Mouse (Mus musculus): ENCODE data around the gene Mpv17. TPM values are rescaled to one million over a fixed set of nuclear protein-coding genes. Genes with fewer than 3 reads are reported as not detected.

Gene Mpv17
- total RNA-seq, 2 experiments from 2014 or later = 42.3 to 46.1 TPM

DNA sequence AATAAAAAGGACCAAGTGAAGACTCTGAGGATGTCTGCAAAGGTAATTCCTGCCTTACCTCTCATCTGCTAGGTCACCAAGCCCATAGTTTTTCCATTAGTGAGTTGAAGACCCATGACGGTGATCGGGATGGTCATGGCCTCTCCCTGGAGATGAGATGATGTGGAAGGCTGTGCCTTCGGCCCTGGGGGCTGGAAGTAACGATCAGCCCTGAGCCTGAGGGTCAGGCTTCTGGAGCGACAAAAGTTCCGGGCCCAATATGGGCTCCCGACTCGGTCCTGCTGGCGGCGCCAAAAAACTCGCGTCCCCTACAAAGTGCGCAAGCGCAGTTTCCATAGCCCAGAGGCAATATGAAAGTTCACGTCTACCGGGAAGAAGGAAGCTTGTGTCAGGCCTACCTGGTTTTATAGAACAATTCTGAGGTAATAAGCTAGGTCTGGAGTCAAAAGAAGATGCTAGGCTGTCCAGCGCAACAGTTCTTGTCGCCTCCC is 46.0 kb downstream of the Mpv17 start, which contains the start of gene Slc30a3:
Gene Slc30a3, minus strand, starts transcription at position 238 of the 491 bp plus-strand sequence.
- DNase-seq = no peak

DNA sequence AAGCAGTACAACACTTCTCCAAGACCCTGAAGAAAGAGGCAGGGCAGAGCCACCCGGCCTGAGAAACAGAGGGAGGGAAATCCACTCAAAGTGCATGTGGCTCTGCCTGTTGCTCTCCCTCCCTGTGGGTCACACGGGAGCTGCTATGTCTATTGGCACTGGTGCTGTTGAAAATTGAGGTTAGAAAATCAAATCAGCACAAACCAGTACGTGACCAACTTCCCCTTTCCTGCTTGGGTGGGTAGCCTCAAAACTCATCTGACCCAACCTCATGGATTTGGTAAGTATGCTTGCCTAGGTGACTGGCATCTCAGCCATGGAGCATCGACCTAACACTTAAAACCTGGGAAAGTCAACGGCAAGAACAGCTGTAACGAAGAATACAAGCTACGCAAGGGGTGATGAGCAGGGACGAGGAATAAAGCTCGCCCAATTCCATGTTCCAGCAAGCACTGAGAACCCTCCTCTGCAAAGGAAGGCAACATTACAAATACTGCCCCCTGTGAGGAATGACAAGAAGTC is 48.2 kb downstream of the Mpv17 start, which contains the start of gene Dnajc5g:
Gene Dnajc5g, plus strand, starts transcription at position 472 of the 522 bp plus-strand sequence.
- DNase-seq = no peak

DNA sequence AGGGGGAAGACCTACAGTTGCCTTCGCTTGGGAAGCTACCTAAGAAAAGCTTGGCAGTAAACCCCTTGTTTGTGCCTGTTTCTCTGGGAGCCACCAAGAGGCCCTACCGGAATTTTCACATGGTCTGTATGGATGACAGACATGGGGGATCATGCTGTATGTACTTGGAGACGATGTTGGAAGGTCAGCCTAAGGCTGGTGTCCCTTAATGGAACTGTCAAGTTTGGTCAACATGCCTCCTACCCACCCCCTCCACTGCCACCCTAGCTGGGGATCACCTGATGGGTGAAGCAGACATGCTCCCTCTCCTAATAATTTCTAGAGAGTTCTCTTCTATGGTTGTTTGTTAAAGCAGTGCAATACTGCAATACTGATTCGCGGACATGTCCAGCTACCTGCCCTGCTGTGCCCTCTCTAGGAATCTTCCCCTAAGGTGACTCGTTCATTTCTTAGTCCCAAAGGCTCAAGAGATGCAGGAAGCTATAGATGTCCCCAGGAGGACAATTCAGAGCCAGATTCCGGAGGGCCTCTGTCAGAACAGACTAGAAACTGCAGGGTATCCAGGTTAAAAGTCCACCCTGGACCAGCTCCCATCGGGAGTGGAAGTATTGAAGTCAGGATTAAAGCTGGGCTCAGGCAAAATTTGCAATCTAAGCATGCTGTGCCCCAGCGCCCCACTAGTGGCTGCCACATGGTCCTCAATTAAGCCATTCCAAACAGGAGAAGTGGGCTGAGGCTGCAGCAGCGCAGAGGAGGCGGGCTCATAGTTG is 58.2 kb downstream of the Mpv17 start:
- no peak for DNase-seq

DNA sequence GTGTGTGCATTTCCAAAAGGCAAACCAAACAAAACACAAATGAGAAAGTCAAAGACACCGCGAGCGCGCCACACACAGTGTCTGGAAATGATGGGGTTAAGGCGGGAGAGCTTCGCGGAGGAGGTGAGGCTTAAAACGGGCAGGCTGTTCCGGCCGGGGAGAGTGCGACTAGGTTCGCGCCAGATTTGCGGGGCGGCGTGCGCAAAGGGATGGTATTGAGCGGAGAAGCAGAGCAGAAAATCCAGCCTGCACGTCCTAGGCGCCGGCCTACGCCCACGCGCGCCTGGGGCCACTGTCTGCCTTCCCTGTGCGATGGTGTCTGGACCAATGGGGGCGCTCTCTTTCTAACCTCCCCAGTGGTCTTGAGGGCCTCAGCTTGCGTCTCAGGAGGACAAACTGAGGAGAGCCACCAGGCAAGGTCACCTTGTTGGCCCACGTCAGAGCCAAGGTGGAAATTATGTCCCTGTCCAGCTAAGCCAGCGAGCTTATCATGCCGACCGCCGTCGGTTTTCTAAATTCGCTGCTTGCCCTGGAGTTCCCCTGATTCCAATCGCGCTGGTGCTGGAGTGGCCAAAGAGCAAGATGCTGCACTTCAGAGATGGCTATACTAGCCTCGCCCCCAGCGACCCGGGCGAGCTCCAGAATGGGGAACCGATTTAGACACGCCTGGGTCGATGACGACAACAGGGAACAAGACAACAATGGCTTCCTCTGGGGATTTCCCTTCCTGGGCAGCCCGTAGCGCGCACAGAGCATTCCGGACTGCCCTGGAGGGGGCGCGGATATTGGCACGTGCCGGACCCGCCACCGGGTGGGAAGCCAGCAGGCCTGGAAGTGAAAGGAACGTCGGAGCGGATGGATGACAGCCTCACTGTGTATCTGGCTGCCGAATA is 59.0 kb downstream of the Mpv17 start:
- peak; percentile 60 for DNase-seq

DNA sequence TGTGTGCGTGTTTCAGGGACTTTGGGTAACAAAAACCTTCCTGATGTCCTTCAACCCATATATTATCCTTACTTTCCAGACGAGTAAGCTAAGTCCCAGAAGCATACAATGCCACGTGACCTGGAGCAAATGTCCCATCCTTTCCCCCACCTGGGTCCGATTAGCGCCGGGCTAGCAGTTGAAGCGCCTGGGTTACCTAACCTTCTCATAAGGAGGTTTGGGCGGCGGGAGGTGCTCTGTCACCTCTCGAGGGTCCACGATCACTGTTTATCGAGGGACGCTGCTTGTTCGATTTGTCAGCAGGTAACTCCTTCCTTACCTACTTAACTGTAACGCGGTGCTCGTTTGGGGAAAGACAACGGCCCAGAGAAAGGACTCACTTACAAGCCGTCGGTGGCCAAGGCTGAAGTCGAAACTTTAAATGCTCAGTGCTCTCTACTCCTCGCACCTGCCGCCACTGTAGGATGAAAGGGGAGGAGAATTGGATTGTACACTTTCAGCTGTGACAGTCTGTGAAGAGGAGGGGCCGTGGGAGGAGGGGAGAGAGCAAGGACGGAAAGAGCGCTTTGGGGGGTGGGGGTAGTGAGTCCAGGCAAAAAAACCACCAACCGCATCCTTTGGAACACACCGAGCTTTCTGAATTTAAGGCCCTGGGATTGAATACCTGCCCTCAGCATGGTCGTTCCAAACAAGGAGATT is 59.8 kb downstream of the Mpv17 start:
- DNase-seq = no peak

DNA sequence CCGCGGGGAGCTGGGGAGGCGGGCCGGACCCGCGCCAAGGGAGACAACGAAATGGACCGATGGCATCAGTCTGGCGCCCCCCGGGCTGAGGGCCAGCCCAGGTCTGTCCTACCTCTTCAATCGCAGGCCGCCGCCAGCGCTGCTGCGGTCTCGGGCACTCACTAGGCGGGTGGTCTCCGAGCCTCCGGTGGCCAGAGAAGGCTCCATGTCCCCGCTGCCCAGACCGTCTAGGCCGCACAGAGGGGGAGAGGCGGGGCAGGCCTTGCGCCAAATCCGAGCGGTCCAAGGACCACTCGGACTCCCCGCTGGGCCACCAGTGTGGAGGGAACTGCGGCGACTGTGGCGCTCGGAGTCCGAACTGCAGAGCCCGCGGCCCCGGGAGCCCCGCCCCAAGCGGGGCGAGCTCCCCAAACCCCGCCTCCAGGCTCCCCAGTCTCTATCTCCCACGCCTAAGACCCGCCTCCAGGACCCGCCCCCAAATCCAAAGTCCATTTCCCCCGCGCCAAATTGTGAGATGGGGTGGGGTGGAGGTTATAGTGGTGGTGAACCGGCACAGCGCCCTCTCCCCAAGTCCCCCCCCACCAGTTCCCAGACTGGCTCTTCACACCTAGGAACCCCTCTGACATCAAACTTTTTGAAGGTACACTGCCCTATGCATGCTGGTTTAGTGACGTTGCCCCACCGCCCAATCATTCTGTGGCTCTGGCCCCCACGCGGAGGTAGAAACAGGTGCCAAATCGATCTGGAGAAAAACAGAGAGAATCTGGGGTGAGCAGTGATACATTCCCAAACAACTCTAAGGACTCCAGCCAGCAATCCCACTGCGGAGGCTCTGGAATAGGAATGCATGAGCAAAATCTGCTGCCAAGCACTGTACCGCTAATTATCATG is 60.7 kb downstream of the Mpv17 start:
- peak; percentile 58 for DNase-seq

DNA sequence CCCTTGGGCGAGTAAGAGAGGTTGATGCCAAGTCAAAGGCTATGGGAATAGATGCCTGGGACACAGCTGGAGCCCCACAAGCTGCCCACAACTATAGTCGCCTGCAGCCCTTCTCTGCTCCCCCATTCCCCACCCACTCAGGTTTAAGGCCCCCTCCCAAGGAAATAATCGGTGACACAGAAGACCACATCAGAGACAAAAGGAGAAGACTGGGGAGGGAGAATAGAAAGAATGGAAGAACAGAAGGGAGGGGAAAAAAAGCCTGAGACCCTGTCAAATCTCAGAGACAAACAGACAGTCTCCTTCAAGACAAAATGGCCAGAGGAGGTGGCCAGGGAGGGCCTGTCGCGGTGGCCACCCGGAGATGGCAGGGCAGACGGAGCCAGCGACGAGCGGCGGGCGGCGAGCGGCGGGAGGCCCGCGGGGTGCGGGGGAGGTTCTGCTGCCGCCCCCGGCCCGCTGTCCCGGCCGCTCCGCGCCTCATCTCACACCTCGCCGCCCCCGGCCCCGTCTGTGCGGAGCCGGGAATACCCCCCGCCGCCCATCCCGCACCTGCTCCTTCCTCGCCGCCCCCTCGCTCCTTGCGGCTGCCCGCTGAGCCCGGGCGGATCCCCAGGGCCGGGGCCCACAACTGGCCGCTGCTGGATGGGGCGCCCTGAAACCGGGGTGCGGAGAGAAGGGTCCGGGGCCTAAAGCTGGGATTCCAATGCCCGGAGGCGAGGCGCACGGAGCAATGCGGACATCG is 61.6 kb downstream of the Mpv17 start:
- no peak for DNase-seq

Other genes starting within 250 kb of the Mpv17 start
- gene Ost4, start 246.5 kb downstream of the Mpv17 start, total RNA-seq (2021) = 100 to 1,000 TPM; 208 to 219 TPM
- gene Emilin1, start 240.8 kb downstream of the Mpv17 start, total RNA-seq (2021) = 10 to 100 TPM; 60.0 to 63.4 TPM
- gene Khk, start 232.8 kb downstream of the Mpv17 start, total RNA-seq (2021) = 10 to 100 TPM; 64.3 to 89.4 TPM
- 1 to 10 TPM; 2.8 to 5.1 TPM for gene Cgref1, start 208.7 kb downstream of the Mpv17 start, total RNA-seq (2021)
- gene Preb, start 193.9 kb downstream of the Mpv17 start, total RNA-seq (2021) = 100 to 1,000 TPM; 110 to 118 TPM
- gene Tcf23, start 185.6 kb downstream of the Mpv17 start, total RNA-seq (2021) = under 1 TPM; 0.39 to 0.99 TPM
- 100 to 1,000 TPM; 123 to 129 TPM for gene Atraid, start 105.9 kb downstream of the Mpv17 start, total RNA-seq (2021)
- gene Slc5a6, start 105.3 kb downstream of the Mpv17 start, total RNA-seq (2021) = 10 to 100 TPM; 14.1 to 16.0 TPM
- gene Cad, start 99.5 kb downstream of the Mpv17 start, total RNA-seq (2021) = 10 to 100 TPM; 29.3 to 41.2 TPM
- not detected for gene Dnajc5g, start 48.0 kb downstream of the Mpv17 start, total RNA-seq (2021)
- under 1 TPM; 0.60 to 0.76 TPM for gene Slc30a3, start 46.0 kb downstream of the Mpv17 start, total RNA-seq (2021)
- 10 to 100 TPM in 1 of 2 experiments, 1 to 10 TPM in 1; 3.3 to 16.1 TPM for gene Trim54, start 37.5 kb downstream of the Mpv17 start, total RNA-seq (2021)
- not detected for gene Ucn, start 15.4 kb downstream of the Mpv17 start, total RNA-seq (2021)
- 1 to 10 TPM; 1.5 to 2.8 TPM for gene Gm29609, start 25.7 kb upstream of the Mpv17 start, total RNA-seq (2021)
- gene Gtf3c2, start 25.9 kb upstream of the Mpv17 start, total RNA-seq (2021) = 10 to 100 TPM; 46.3 to 64.2 TPM
- 10 to 100 TPM; 79.2 to 90.3 TPM for gene Snx17, start 39.0 kb upstream of the Mpv17 start, total RNA-seq (2021)
- 10 to 100 TPM; 38.9 to 48.2 TPM for gene Eif2b4, start 39.2 kb upstream of the Mpv17 start, total RNA-seq (2021)
- 10 to 100 TPM; 23.0 to 23.7 TPM for gene Zfp513, start 48.1 kb upstream of the Mpv17 start, total RNA-seq (2021)
- gene Ppm1g, start 66.4 kb upstream of the Mpv17 start, total RNA-seq (2021) = 100 to 1,000 TPM; 125 to 127 TPM
- gene Nrbp1, start 86.6 kb upstream of the Mpv17 start, total RNA-seq (2021) = 10 to 100 TPM; 79.6 to 86.2 TPM
- under 1 TPM in 1 of 2 experiments, not detected in 1; 0.97 TPM for gene Gm9970, start 87.0 kb upstream of the Mpv17 start, total RNA-seq (2021)
- gene Krtcap3, start 97.4 kb upstream of the Mpv17 start, total RNA-seq (2021) = 1 to 10 TPM; 3.0 to 4.9 TPM
- gene Ift172, start 136.9 kb upstream of the Mpv17 start, total RNA-seq (2021) = 10 to 100 TPM; 27.7 to 36.2 TPM
- 10 to 100 TPM in 1 of 2 experiments, 1 to 10 TPM in 1; 6.8 to 10.7 TPM for gene Fndc4, start 141.8 kb upstream of the Mpv17 start, total RNA-seq (2021)
- gene Gckr, start 143.2 kb upstream of the Mpv17 start, total RNA-seq (2021) = 10 to 100 TPM; 14.5 to 32.1 TPM